Mouse (Mus musculus): Measurements from ENCODE around the gene Il5ra. TPM values are rescaled to one million over a fixed set of nuclear protein-coding genes. Genes with fewer than 3 reads are reported as not detected.

The Il5ra gene
- polyA plus RNA-seq, 1 experiment, result not detected

DNA sequence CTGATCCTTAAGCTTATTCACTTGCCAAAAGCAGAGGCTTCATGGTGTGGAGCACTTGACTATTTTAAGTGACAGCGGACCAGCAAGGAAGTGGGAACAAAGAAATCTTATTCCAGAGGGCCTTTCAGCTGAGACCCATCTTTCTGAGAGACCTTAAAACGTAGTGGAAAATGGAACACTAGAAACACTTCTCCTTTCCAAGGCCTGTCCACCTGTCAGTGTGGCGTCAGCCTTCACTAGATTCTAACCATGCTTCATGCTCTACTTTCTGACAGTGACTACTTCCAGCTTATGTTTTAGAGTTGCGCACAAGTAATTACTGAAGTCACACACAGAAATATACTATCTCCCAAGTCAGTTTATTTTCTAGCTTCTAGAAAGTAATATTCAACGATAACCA, 43.6 kb upstream of the Il5ra start:
- Histone ChIP-seq H3K36me3 (ENCODE audit: control insufficient read depth, insufficient read depth) (peaks cover 40% of the 10 kb centered on the region), H3K4me3 (no peak overlapping the region), H3K4me2 (ENCODE audit: low read depth) (no peak overlapping the region), H3ac (ENCODE audit: control insufficient read depth, insufficient read length) (no peak overlapping the region), H3K79me2 (ENCODE audit: control insufficient read depth, insufficient read depth) (peaks cover 3% of the 10 kb centered on the region), H3K27me3 (ENCODE audit: control insufficient read depth, insufficient read depth, insufficient read length) (no peaks in the 10 kb centered on the region)
- TF ChIP-seq MYOD1 (IDR thresholded peaks at IDR 0.05; ENCODE audit: control insufficient read depth in 1 of 3, insufficient read length in 2 of 3, low read depth in 2 of 3), result no peak
- TF ChIP-seq TCF12 (IDR thresholded peaks at IDR 0.05; ENCODE audit: insufficient read depth, poor library complexity, severe bottlenecking), result no peak
- no peak for TF ChIP-seq TCF3 (IDR thresholded peaks at IDR 0.05; ENCODE audit: insufficient read length, low read depth)
- no peak for TF ChIP-seq E2F4 (IDR thresholded peaks at IDR 0.05; ENCODE audit: insufficient read depth)
- TF ChIP-seq POLR2A (IDR thresholded peaks at IDR 0.05; ENCODE audit: insufficient read length, low read depth), result no peak
- TF ChIP-seq MAX (IDR thresholded peaks at IDR 0.05; ENCODE audit: low read depth), result no peak
- TF ChIP-seq USF1 (IDR thresholded peaks at IDR 0.05; ENCODE audit: low read depth), result no peak
- no peak for TF ChIP-seq SRF (IDR thresholded peaks at IDR 0.05; ENCODE audit: control insufficient read depth, insufficient read length, low read depth)
- TF ChIP-seq MYOG (IDR thresholded peaks at IDR 0.05; ENCODE audit: control insufficient read depth in 1 of 3, insufficient read depth in 1 of 3, insufficient read length in 2 of 3, low read depth in 2 of 3), result no peak
- TF ChIP-seq POLR2AphosphoS2 (IDR thresholded peaks at IDR 0.05; ENCODE audit: insufficient read length, low read depth), result no peak
- TF ChIP-seq REST (IDR thresholded peaks at IDR 0.05; ENCODE audit: insufficient read depth, insufficient read length), result no peak
- TF ChIP-seq CEBPB (IDR thresholded peaks at IDR 0.05; ENCODE audit: insufficient read depth, poor library complexity, severe bottlenecking), result no peak

DNA sequence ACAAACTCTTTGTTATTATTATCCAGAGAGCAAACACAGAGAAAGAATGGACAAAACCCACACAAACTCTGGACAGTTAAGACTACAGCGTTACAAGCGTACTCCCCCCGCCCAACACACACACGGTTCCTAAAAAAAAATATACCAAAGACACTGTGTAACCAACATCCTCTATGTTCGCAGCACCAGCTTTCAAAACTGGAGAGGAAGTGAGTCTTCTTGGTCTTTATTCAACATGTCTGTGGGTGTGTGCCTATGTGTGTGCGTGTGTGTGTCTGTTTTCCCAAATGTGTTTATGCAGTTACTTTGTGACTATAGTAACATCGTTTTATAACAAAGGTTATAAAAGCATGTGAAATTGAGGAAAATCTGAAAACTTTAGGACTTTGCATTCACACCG, 42.6 kb upstream of the Il5ra start:
- Histone ChIP-seq H3K4me2 (ENCODE audit: low read depth) (no peak overlapping the region), H3ac (ENCODE audit: control insufficient read depth, insufficient read length) (no peak overlapping the region), H3K27me3 (ENCODE audit: control insufficient read depth, insufficient read depth, insufficient read length) (no peaks in the 10 kb centered on the region), H3K36me3 (ENCODE audit: control insufficient read depth, insufficient read depth) (peaks cover 43% of the 10 kb centered on the region), H3K79me2 (ENCODE audit: control insufficient read depth, insufficient read depth) (no peaks in the 10 kb centered on the region), H3K4me3 (no peak overlapping the region)
- no peak for TF ChIP-seq CEBPB (IDR thresholded peaks at IDR 0.05; ENCODE audit: insufficient read depth, poor library complexity, severe bottlenecking)
- no peak for TF ChIP-seq MAX (IDR thresholded peaks at IDR 0.05; ENCODE audit: low read depth)
- TF ChIP-seq POLR2A (IDR thresholded peaks at IDR 0.05; ENCODE audit: insufficient read length, low read depth), result no peak
- no peak for TF ChIP-seq POLR2AphosphoS2 (IDR thresholded peaks at IDR 0.05; ENCODE audit: insufficient read length, low read depth)
- no peak for TF ChIP-seq MYOG (IDR thresholded peaks at IDR 0.05; ENCODE audit: control insufficient read depth in 1 of 3, insufficient read depth in 1 of 3, insufficient read length in 2 of 3, low read depth in 2 of 3)
- no peak for TF ChIP-seq USF1 (IDR thresholded peaks at IDR 0.05; ENCODE audit: low read depth)
- no peak for TF ChIP-seq E2F4 (IDR thresholded peaks at IDR 0.05; ENCODE audit: insufficient read depth)
- TF ChIP-seq REST (IDR thresholded peaks at IDR 0.05; ENCODE audit: insufficient read depth, insufficient read length), result no peak
- TF ChIP-seq MYOD1 (IDR thresholded peaks at IDR 0.05; ENCODE audit: control insufficient read depth in 1 of 3, insufficient read length in 2 of 3, low read depth in 2 of 3), result no peak
- TF ChIP-seq TCF3 (IDR thresholded peaks at IDR 0.05; ENCODE audit: insufficient read length, low read depth), result no peak

DNA sequence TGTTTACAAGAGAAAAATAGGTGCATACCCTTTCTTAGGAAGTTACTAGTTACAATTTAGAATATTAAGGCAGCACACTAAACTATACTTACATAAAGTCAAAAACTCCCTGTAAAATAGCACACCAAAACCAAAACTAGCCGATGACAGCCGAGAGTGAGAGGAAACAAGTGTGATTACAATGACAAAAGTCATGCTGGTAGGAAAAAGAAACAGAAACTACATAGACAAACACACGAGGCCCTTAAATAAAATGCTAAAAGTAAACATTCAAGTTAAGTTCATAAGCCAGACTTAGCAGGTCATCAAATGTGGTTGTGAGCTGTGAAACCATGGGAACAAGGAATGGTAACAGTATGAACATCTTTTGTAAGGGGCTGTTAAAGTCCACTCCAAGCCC, 38.3 kb upstream of the Il5ra start:
- no peak overlapping the region for H3K4me2 ChIP-seq (ENCODE audit: low read depth)
- TF ChIP-seq SRF (IDR thresholded peaks at IDR 0.05; ENCODE audit: control insufficient read depth, insufficient read length, low read depth), result no peak
- no peak for TF ChIP-seq E2F4 (IDR thresholded peaks at IDR 0.05; ENCODE audit: insufficient read depth)
- TF ChIP-seq MAX (IDR thresholded peaks at IDR 0.05; ENCODE audit: low read depth), result no peak
- TF ChIP-seq POLR2A (IDR thresholded peaks at IDR 0.05; ENCODE audit: insufficient read length, low read depth), result no peak
- no peak for TF ChIP-seq REST (IDR thresholded peaks at IDR 0.05; ENCODE audit: insufficient read depth, insufficient read length)
- no peak for TF ChIP-seq TCF3 (IDR thresholded peaks at IDR 0.05; ENCODE audit: insufficient read length, low read depth)
- no peak for TF ChIP-seq POLR2AphosphoS2 (IDR thresholded peaks at IDR 0.05; ENCODE audit: insufficient read length, low read depth)
- no peak for TF ChIP-seq TCF12 (IDR thresholded peaks at IDR 0.05; ENCODE audit: insufficient read depth, poor library complexity, severe bottlenecking)
- no peak for TF ChIP-seq MYOG (IDR thresholded peaks at IDR 0.05; ENCODE audit: control insufficient read depth in 1 of 3, insufficient read depth in 1 of 3, insufficient read length in 2 of 3, low read depth in 2 of 3)
- TF ChIP-seq USF1 (IDR thresholded peaks at IDR 0.05; ENCODE audit: low read depth), result no peak
- no peak for TF ChIP-seq MYOD1 (IDR thresholded peaks at IDR 0.05; ENCODE audit: control insufficient read depth in 1 of 3, insufficient read length in 2 of 3, low read depth in 2 of 3)
- TF ChIP-seq CEBPB (IDR thresholded peaks at IDR 0.05; ENCODE audit: insufficient read depth, poor library complexity, severe bottlenecking), result no peak

DNA sequence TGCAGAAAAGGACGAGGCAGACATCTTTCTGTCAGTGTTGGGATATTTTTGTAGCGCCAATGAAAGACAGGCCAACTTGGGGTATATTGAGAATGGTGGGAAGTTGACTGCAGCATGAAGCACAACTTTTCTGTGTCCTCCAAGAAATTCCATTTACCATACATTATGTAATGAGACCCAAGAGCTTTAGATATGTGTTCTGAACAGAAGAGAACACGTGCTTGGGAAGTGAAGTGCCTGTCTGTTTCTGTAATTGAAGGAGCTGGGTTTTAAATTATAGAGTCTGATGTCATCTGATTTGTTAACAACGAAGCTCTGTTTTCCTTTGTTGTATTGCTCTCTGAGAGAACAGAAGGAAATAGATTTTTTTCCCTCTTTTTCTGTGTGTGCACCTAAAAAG, 21.2 kb upstream of the Il5ra start:
- peak overlapping the region; percentile 16 for H3ac ChIP-seq (ENCODE audit: control insufficient read depth, insufficient read length)
- H3K4me3 ChIP-seq, result peak overlapping the region; percentile 96
- TF ChIP-seq POLR2AphosphoS2 (IDR thresholded peaks at IDR 0.05; ENCODE audit: insufficient read length, low read depth), result no peak
- peak overlapping the region; percentile 96 for H3K4me2 ChIP-seq (ENCODE audit: low read depth)
- H3K27me3 ChIP-seq (ENCODE audit: control insufficient read depth, insufficient read depth, insufficient read length), result no peaks in the 10 kb centered on the region
- H3K79me2 ChIP-seq (ENCODE audit: control insufficient read depth, insufficient read depth), result peaks cover 24% of the 10 kb centered on the region
- H3K36me3 ChIP-seq (ENCODE audit: control insufficient read depth, insufficient read depth), result peaks cover 2% of the 10 kb centered on the region

More for the DNA sequence above, 38.3 kb upstream of the Il5ra start:
- Histone ChIP-seq H3K79me2 (ENCODE audit: control insufficient read depth, insufficient read depth) (no peaks in the 10 kb centered on the region), H3K4me3 (no peak overlapping the region), H3K36me3 (ENCODE audit: control insufficient read depth, insufficient read depth) (peaks cover 61% of the 10 kb centered on the region), H3ac (ENCODE audit: control insufficient read depth, insufficient read length) (no peak overlapping the region), H3K27me3 (ENCODE audit: control insufficient read depth, insufficient read depth, insufficient read length) (no peaks in the 10 kb centered on the region)

DNA sequence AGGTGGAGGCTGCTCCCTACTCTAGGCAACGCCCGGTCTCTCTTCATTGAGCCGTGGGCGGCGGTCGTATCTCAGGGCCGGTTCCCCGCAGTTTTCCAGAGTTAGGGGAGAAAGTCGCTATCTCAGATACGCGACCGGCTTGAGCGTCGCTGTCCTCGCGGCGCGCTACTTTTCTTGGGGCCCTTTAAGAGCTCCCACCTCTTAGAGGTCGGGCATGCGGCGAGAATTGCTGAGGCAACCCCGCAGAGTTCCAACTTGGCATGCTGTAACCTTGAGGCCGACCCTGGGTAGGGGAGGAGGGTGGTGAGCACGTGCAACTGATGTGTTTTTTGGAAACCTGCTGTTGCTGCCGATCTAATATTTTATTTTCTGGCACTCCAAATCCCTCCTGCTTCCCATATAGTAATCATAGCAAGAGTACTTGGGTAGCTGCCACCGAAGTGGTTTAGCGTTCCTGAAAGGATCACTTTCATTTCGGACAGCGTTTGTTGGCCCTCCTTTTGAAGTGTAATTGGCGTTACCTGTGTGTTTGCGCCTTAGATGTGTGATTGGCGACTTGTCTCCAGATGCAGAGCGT, 20.5 kb upstream of the Il5ra start:
- peak overlapping the region; percentile 16 for H3ac ChIP-seq (ENCODE audit: control insufficient read depth, insufficient read length)
- H3K4me3 ChIP-seq, result peak overlapping the region; percentile 96
- TF ChIP-seq REST (IDR thresholded peaks at IDR 0.05; ENCODE audit: insufficient read depth, insufficient read length) (no peak), TCF3 (IDR thresholded peaks at IDR 0.05; ENCODE audit: insufficient read length, low read depth) (no peak), E2F4 (IDR thresholded peaks at IDR 0.05; ENCODE audit: insufficient read depth) (no peak), TCF12 (IDR thresholded peaks at IDR 0.05; ENCODE audit: insufficient read depth, poor library complexity, severe bottlenecking) (no peak), POLR2A (IDR thresholded peaks at IDR 0.05; ENCODE audit: insufficient read length, low read depth) (no peak), CEBPB (IDR thresholded peaks at IDR 0.05; ENCODE audit: insufficient read depth, poor library complexity, severe bottlenecking) (no peak)
- H3K4me2 ChIP-seq (ENCODE audit: low read depth), result peak overlapping the region; percentile 96
- no peaks in the 10 kb centered on the region for H3K36me3 ChIP-seq (ENCODE audit: control insufficient read depth, insufficient read depth)
- H3K79me2 ChIP-seq (ENCODE audit: control insufficient read depth, insufficient read depth), result peaks cover 24% of the 10 kb centered on the region
- H3K27me3 ChIP-seq (ENCODE audit: control insufficient read depth, insufficient read depth, insufficient read length), result no peaks in the 10 kb centered on the region

All from myocyte (in vitro differentiated cells).